Mouse (Mus musculus): ENCODE measurements around the gene Cd2bp2.
"Not testable (repeated sequence)": the region's sequence is repeated elsewhere in the genome, so short reads cannot be mapped to it uniquely, and the experiment has no call there.

Cd2bp2 gene

GRCm38 (mm10) chr7:127187351-127187750 lies 8.5 kb downstream of the Cd2bp2 start:
- no peak for DNase-seq

- DNase-seq, result peak; percentile 37
Measured at GRCm38 (mm10) chr7:127185601-127186000, 10.2 kb downstream of the Cd2bp2 start.

- DNase-seq, result no peak
Measured at GRCm38 (mm10) chr7:127184720-127185119, 11.1 kb downstream of the Cd2bp2 start.

- DNase-seq, result peak; percentile 47
Measured at GRCm38 (mm10) chr7:127183828-127184227, 12.0 kb downstream of the Cd2bp2 start.

- DNase-seq, result no peak
Measured at GRCm38 (mm10) chr7:127183345-127183744, 12.5 kb downstream of the Cd2bp2 start.

GRCm38 (mm10) chr7:127181724-127182123 lies 14.1 kb downstream of the Cd2bp2 start:
- DNase-seq, result not testable (repeated sequence)

GRCm38 (mm10) chr7:127180783-127181182 lies 15.1 kb downstream of the Cd2bp2 start:
- DNase-seq, result no peak

- no peak for DNase-seq
Measured at GRCm38 (mm10) chr7:127176937-127177336, 18.9 kb downstream of the Cd2bp2 start.

- DNase-seq, result no peak
Measured at GRCm38 (mm10) chr7:127166501-127166900, 29.3 kb downstream of the Cd2bp2 start.

- DNase-seq, result no peak
Measured at GRCm38 (mm10) chr7:127165607-127166493, 30.0 kb downstream of the Cd2bp2 start.

- DNase-seq, result no peak
Measured at GRCm38 (mm10) chr7:127164002-127164401, 31.8 kb downstream of the Cd2bp2 start.

- DNase-seq, result no peak
Measured at GRCm38 (mm10) chr7:127162546-127162945, 33.3 kb downstream of the Cd2bp2 start.

- no peak for DNase-seq
Measured at GRCm38 (mm10) chr7:127157548-127157947, 38.3 kb downstream of the Cd2bp2 start.

GRCm38 (mm10) chr7:127153477-127153876 lies 42.4 kb downstream of the Cd2bp2 start:
- DNase-seq, result no peak

GRCm38 (mm10) chr7:127152464-127152863 lies 43.4 kb downstream of the Cd2bp2 start:
- DNase-seq, result no peak

GRCm38 (mm10) chr7:127147901-127148300 lies 47.9 kb downstream of the Cd2bp2 start:
- no peak for DNase-seq

- no peak for DNase-seq
Measured at GRCm38 (mm10) chr7:127146267-127146603, 49.6 kb downstream of the Cd2bp2 start.

- no peak for DNase-seq
Measured at GRCm38 (mm10) chr7:127145387-127146266, 50.2 kb downstream of the Cd2bp2 start.

GRCm38 (mm10) chr7:127144412-127144811 lies 51.4 kb downstream of the Cd2bp2 start:
- peak; percentile 46 for DNase-seq

GRCm38 (mm10) chr7:127142666-127143065 lies 53.2 kb downstream of the Cd2bp2 start:
- no peak for DNase-seq

- DNase-seq, result no peak
Measured at GRCm38 (mm10) chr7:127142214-127142613, 53.6 kb downstream of the Cd2bp2 start.

Data from thymus, postnatal 25 days (tissue).